Mouse (Mus musculus) limb, embryonic 15.5 days (tissue): Measurements from ENCODE around the gene Hist1h2ab. TPM values are rescaled to one million over a fixed set of nuclear protein-coding genes. Genes with fewer than 3 reads are reported as not detected.
"Not testable (repeated sequence)": the region's sequence is repeated elsewhere in the genome, so short reads cannot be mapped to it uniquely, and the experiment has no call there.

Experiments used
- ATAC-seq: fragments of 200-750 bp; cut with Nextera tagmentation; 2 replicates; pipeline ENCODE4 v1.8.0; 2017; ENCODE audit warnings: low read depth, moderate TSS enrichment; ENCODE audit not compliant: insufficient number of reproducible peaks, low FRiP score, low TSS enrichment
- H3K27ac ChIP-seq: fragments of 300-500 bp; sonication (generic); 2 replicates; pipeline ENCODE4 v1.5.1; 2015; ENCODE audit warnings: moderate library complexity, mild to moderate bottlenecking, inconsistent platforms
- H3K27me3 ChIP-seq: fragments of 300-500 bp; sonication (generic); 2 replicates; pipeline ENCODE4 v1.6.1; 2015; ENCODE audit warnings: inconsistent platforms
- H3K36me3 ChIP-seq: fragments of 300-500 bp; sonication (generic); 2 replicates; pipeline ENCODE4 v1.6.1; 2015; ENCODE audit warnings: inconsistent platforms
- H3K4me1 ChIP-seq: fragments of 300-500 bp; sonication (generic); 2 replicates; pipeline ENCODE4 v1.6.1; 2015; ENCODE audit warnings: inconsistent platforms
- H3K4me2 ChIP-seq: fragments of 300-500 bp; sonication (generic); 2 replicates; pipeline ENCODE4 v1.6.1; 2015; ENCODE audit warnings: mild to moderate bottlenecking, inconsistent platforms
- H3K4me3 ChIP-seq: fragments of 300-500 bp; sonication (generic); 2 replicates; pipeline ENCODE4 v1.5.1; 2015; ENCODE audit warnings: mild to moderate bottlenecking, inconsistent platforms
- H3K9ac ChIP-seq: fragments of 300-500 bp; sonication (generic); 2 replicates; pipeline ENCODE4 v1.6.1; 2015; ENCODE audit warnings: inconsistent platforms
- H3K9me3 ChIP-seq: fragments of 300-500 bp; sonication (generic); 2 replicates; pipeline ENCODE4 v1.6.1; 2016; ENCODE audit warnings: inconsistent platforms
- WGBS: fragments of 180-500 bp; shearing (Covaris S2); methylation state at CpG from one replicate; pipeline ENCODE4 v1.1.7; 2015; 5-methylcytosine and 5-hydroxymethylcytosine counted together
- polyA plus RNA-seq: library from polyadenylated mRNA; unstranded; fragments of >200 nt; fragmentation: Nextera tagmentation; extraction: Ambion mirVana; gene quantifications from 2 replicates; pipeline ENCODE4 v1.2.1, GENCODE M21; 2015

Hist1h2ab gene
- 23.3 and 37.2 TPM in 2 replicates for polyA plus RNA-seq

DNA sequence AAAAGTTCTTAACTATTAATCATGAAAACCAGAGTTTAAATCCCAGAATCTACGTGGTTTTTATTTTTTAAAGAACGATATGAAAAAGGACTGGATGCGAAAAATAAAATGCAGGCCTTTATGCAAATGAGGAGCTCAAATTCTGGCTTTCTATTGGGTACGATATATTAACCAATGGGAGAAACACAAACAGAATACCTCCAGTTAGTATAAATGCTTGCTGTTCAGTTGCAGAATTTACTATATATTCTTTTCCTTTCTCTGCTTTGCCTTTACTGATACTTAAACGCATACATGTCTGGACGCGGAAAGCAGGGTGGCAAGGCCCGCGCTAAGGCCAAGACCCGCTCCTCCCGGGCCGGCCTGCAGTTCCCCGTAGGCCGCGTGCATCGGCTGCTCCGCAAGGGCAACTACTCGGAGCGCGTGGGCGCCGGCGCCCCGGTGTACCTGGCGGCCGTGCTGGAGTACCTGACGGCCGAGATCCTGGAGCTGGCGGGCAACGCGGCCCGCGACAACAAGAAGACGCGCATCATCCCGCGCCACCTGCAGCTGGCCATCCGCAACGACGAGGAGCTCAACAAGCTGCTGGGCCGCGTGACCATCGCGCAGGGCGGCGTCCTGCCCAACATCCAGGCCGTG lies at the start of gene Hist1h2ab:
Hist1h2ab (plus strand) TSS at position 288 of the 639 bp plus-strand sequence.
- Histone ChIP-seq H3K27ac (peak within 1 kb of the TSS; percentile 94), H3K4me2 (peak within 1 kb of the TSS; percentile 67), H3K4me3 (peak within 1 kb of the TSS; percentile 44), H3K9ac (0 out of 2 replicates have a peak within 1 kb of the TSS, but pooled peaks have one; percentile 23)
- H3K4me1 ChIP-seq, H3K9me3 ChIP-seq, H3K36me3 ChIP-seq, H3K27me3 ChIP-seq: not testable (repeated sequence)
- WGBS, result under 1% methylated on average over 32 of the region's 47 CpGs
- 0 out of 2 replicates have a peak, but pooled peaks have one; percentile 41 for ATAC-seq

DNA sequence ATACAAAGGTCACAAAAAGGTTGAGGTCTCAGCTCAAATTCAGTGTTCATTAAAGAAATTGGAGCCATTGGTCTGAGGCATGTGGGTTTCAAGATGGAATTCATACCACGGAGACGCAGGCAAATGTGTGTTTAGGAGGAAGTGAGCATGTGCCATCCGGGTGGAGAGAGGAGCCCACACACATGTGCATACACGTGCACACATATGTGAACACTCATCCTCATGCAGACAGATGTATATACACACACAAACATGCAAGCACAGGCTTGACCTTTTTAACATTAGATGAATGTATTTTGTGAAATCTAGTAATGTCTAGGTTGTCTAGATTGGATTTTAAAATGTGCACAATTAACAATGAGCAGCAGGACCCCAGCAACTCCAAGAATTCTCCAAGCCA lies 48.7 kb upstream of the Hist1h2ab start:
- Histone ChIP-seq H3K27ac (no peak overlapping the region), H3K9ac (no peak overlapping the region), H3K4me2 (no peak overlapping the region), H3K36me3 (no peaks in the 10 kb centered on the region), H3K4me3 (no peak overlapping the region), H3K9me3 (no peaks in the 10 kb centered on the region), H3K4me1 (peaks cover 12% of the 10 kb centered on the region), H3K27me3 (no peaks in the 10 kb centered on the region)
- no peak for ATAC-seq
- 72% methylated on average over 4 of the region's 4 CpGs for WGBS

DNA sequence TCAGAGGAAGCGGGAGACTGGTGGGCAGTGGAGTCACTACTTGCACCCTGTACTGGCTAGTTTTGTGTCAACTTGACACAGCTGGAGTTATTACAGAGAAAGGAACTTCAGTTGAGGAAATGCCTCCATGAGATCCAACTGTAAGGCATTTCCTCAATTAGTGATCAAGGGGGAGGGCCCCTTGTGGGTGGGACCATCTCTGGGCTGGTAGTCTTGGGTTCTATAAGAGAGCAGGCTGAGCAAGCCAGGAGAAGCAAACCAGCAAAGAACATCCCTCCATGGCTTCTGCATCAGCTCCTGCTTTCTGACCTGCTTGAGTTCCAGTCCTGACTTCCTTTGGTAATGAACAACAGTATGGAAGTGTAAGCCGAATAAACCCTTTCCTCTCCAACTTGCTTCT lies 48.1 kb upstream of the Hist1h2ab start:
- ATAC-seq, H3K27ac ChIP-seq, H3K4me1 ChIP-seq, H3K4me2 ChIP-seq, H3K9me3 ChIP-seq, H3K4me3 ChIP-seq, H3K36me3 ChIP-seq, H3K27me3 ChIP-seq, H3K9ac ChIP-seq: not testable (repeated sequence)
- WGBS, result 81% methylated on average over 2 of the region's 2 CpGs

DNA sequence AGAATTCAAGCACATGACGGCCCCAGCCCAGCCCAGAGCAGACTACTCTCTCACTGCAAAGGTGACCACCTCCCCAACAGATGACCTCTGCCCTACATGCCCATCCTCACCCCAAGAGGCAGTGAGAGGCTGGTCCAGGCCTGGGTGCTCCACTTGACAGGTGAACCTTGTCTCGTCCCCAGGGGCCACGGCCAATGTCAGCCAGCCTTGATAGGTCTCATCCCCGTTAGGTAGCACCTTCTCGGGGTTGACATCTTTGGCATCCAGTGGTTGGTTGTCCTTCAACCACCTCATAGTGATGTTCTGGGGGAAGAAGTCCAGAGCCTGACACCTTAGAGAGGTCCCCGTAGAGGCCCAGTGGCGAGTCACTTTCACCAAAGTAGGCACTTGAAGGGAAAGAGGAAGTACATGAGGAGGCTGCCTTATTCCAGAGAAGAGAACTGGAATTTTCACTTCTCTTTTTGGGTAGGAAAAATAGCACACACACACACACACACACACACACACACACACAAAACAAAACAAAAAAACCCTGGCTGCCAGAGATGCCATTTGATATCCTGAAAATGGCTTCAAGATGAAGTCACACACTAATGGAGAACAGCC lies 45.1 kb upstream of the Hist1h2ab start:
- Histone ChIP-seq H3K4me2 (no peak overlapping the region), H3K9ac (no peak overlapping the region), H3K9me3 (no peaks in the 10 kb centered on the region), H3K27me3 (no peaks in the 10 kb centered on the region), H3K4me3 (no peak overlapping the region), H3K36me3 (no peaks in the 10 kb centered on the region), H3K27ac (no peak overlapping the region), H3K4me1 (0 out of 2 replicates have a peak, but pooled peaks cover 7% of the 10 kb centered on the region)
- ATAC-seq, result no peak
- 92% methylated on average over 7 of the region's 7 CpGs for WGBS

DNA sequence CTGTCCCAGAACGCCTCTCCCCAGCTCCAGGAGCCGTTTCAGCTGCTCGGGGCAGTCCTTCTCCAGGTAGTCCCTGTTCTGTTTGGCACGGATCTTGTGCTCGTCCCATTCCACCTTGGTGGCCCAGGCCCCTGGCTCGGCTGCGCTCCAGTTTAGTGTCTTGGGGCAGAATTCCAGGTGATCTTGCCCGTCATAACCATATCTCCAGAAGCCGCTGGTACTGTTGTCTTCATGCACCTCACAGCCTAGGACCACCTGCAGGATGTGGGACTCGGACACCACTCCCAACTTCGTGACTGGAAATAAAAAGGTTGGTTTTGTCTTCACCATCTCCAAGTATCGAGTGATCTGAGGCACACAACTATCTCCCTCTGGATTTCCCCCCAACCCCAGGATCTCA lies 44.2 kb upstream of the Hist1h2ab start:
- Histone ChIP-seq H3K4me3 (no peak overlapping the region), H3K4me1 (0 out of 2 replicates have a peak, but pooled peaks cover 7% of the 10 kb centered on the region), H3K27ac (no peak overlapping the region), H3K27me3 (no peaks in the 10 kb centered on the region), H3K9me3 (no peaks in the 10 kb centered on the region), H3K36me3 (no peaks in the 10 kb centered on the region), H3K4me2 (no peak overlapping the region), H3K9ac (no peak overlapping the region)
- no peak for ATAC-seq
- 94% methylated on average over 12 of the region's 12 CpGs for WGBS

DNA sequence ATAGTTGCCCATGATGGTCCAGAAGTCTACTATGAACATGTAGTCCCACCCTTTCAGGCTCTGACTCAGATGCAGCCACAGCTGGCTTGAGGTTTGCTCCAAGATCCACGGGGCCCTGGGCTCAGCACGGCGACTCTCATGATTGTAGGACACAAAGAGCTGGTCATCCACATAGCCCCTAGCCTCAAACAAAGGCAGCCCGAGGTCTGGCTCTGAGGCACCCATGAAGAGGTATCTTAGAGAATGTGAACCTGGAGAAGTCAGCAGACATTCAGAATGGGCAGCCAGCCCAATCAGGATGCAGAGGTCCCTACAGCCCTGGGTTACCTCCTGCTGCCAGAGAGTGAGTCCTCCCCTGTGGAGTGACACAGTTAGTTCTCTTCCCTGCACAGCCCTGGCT lies 42.9 kb upstream of the Hist1h2ab start:
- Histone ChIP-seq H3K4me2 (no peak overlapping the region), H3K27me3 (no peaks in the 10 kb centered on the region), H3K27ac (no peak overlapping the region), H3K36me3 (no peaks in the 10 kb centered on the region), H3K9ac (no peak overlapping the region), H3K9me3 (no peaks in the 10 kb centered on the region), H3K4me1 (0 out of 2 replicates have a peak, but pooled peaks cover 7% of the 10 kb centered on the region), H3K4me3 (no peak overlapping the region)
- 93% methylated on average over 4 of the region's 4 CpGs for WGBS
- no peak for ATAC-seq

DNA sequence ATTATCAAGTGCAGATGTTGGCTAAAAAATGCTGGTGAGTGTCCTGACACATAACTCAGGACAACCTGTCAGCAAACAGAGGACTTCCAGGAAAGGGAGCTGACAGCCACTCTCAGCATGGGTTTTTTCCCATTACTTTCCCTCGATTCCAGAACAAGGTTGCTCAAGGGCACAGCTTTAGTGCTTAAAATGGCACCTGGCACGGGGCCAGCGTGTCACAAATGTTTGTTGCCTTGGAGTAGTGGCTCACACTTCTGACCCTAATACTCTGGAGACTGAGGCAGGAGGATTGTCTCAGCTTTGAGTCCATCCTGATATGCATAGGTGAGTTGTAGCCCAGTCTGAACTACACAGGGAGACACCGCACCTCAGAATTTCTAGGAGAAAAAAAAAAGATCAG lies 42.3 kb upstream of the Hist1h2ab start:
- Histone ChIP-seq H3K4me3 (no peak overlapping the region), H3K4me2 (no peak overlapping the region), H3K4me1 (0 out of 2 replicates have a peak, but pooled peaks cover 7% of the 10 kb centered on the region), H3K36me3 (no peaks in the 10 kb centered on the region), H3K9ac (no peak overlapping the region), H3K27me3 (no peaks in the 10 kb centered on the region), H3K27ac (no peak overlapping the region), H3K9me3 (no peaks in the 10 kb centered on the region)
- ATAC-seq, result no peak
- 57% methylated on average over 4 of the region's 4 CpGs for WGBS

DNA sequence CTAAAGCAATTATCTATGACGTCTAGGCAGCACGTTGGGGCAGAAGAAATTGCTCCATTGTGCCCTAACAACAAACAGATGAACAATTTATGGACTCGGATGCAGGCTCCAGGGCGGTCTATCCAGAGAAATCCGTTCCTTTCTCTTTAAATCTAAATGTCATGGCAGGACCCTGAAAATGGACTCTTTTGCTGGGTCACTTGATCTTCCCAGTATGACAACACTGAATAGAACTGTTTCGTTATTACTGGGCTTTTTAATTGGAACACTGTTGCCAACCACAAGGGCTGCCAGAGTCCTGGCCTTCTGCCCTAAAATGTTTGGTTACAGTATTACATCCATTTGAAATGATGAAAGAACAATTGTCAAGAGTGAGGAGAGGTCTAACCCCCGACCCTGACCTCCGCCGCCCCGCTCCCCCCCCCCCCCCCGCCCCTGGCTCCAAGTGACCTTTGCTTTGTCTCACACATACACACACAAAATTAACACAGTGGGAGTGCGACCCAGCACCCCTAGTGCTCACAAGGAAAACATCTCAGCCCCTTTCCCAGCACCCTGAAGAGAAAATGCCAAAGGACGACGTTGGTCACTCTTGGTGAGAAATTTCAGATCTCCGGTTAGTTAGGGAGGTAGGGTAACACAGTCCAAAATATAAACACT lies 41.1 kb upstream of the Hist1h2ab start:
- Histone ChIP-seq H3K4me2 (peak overlapping the region; percentile 74), H3K4me1 (0 out of 2 replicates have a peak, but pooled peaks cover 7% of the 10 kb centered on the region), H3K9ac (peak overlapping the region; percentile 36; the same call in 1 of the 2 replicates), H3K36me3 (no peaks in the 10 kb centered on the region), H3K27ac (no peak overlapping the region), H3K27me3 (no peaks in the 10 kb centered on the region), H3K4me3 (peak overlapping the region; percentile 47), H3K9me3 (no peaks in the 10 kb centered on the region)
- no peak for ATAC-seq
- WGBS, result 18% methylated on average over 15 of the region's 15 CpGs

DNA sequence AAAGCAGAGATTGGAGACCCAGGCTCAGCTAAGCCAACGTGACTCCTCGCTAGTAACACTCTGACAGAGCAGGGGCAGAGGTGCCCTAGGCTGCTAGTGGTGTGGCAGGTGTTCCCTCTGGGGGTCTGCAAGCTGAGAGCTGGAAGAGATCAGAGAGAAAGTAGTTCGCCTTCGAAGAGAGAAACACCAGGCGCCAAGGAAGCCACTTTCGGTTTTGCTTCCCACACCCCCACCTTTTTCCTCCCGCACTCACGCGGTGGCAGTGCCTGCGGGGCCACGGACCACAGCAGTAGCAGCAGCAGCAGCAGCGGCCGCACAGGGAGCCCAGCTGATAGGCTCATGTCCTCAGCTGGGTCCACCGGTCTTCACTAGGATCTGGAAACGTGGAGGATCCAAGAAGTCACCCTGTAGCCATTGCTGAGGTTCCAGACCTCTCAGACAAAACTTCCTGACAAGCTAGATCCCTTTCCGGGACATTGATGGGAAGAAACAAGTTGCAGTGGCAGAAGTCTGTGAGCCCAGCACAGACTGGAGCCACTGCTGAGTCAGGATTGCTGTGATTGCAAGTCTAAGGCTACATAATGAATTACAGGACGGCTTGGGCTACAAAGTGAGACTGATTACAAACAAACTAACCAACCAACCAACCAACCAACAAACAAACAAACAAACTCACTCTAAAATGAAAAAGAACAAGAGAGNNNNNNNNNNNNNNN lies 40.4 kb upstream of the Hist1h2ab start, which contains the start of gene Hfe:
Hfe (minus strand) TSS at position 481 of the 716 bp plus-strand sequence.
- no peak within 1 kb of the TSS for H3K27ac ChIP-seq
- no peak for ATAC-seq
- 2% methylated on average over 17 of the region's 17 CpGs for WGBS

DNA sequence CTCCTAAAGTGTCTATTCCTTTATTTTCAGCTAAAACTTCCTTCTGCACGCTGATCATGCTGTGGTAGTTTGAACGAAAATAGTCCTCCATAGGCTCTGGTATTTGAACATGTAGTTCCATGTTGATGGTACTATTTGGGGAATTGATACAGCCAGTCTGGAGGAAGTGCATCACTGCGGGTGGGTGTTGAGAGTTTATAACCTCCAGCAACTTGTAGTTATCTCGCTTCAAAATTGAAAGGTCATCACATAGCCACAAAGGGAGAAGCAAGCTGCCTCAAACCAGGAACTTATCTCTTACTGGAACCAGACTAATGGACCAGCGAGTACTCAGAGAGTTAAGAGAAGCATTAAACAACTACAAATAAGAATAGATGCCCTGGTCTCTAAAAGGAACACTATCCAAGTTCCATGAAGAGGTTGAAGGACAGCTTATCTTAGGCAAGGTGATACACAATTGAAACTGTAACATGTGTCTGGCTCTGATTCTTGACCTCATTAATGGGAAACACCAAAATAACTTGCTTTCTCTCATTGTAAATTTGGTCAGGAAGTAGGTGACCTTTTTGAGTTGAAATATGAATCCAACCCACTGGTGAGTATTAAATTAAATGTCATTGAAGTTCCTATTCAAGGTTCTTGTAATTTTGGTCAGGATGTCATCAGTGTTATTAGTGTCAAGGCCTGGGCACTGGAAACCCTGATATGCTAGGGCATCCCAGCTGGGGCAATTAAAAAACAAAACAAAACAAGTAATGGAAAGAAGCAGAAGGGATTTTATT lies 34.5 kb upstream of the Hist1h2ab start:
- no peak for ATAC-seq
- no peaks in the 10 kb centered on the region for H3K36me3 ChIP-seq
- H3K9ac ChIP-seq, result no peak overlapping the region
- H3K9me3 ChIP-seq, result no peaks in the 10 kb centered on the region
- H3K4me3 ChIP-seq, result no peak overlapping the region
- H3K27me3 ChIP-seq, result no peaks in the 10 kb centered on the region
- no peak overlapping the region for H3K4me2 ChIP-seq
- no peak overlapping the region for H3K27ac ChIP-seq
- no peaks in the 10 kb centered on the region for H3K4me1 ChIP-seq
- 88% methylated on average over 5 of the region's 5 CpGs for WGBS

More for the DNA sequence above, 40.4 kb upstream of the Hist1h2ab start, which contains the start of gene Hfe:
- Histone ChIP-seq H3K9ac (peak within 1 kb of the TSS; percentile 36; the same call in 1 of the 2 replicates), H3K9me3 (no peaks in the 10 kb centered on the region), H3K27me3 (no peaks in the 10 kb centered on the region), H3K4me1 (0 out of 2 replicates have a peak, but pooled peaks cover 7% of the 10 kb centered on the region), H3K4me3 (peak within 1 kb of the TSS; percentile 47), H3K36me3 (no peaks in the 10 kb centered on the region), H3K4me2 (peak within 1 kb of the TSS; percentile 74)

DNA sequence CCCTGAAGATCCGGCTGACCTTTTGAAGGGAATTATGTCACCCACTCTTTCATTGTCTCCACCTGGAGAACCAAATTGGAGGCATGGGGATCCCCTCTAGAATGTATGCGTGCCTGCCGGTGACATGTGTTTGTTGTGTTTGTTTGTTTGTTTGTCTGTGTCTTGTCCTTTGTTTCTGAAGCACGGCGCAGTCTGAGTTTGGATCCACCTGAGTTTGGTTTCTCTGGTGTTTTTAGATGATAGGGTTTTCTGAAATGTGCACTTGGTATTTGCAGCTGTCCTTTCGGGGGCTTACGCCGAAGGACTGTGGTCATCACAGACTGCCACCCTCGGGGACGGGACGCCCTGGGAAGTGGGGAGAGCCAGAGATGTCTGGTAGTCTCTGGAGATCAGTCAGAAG lies 33.8 kb upstream of the Hist1h2ab start:
- H3K27ac ChIP-seq, result no peak overlapping the region

More for the DNA sequence above, 33.8 kb upstream of the Hist1h2ab start:
- no peak for ATAC-seq
- WGBS, result 52% methylated on average over 11 of the region's 11 CpGs
- H3K36me3 ChIP-seq, result no peaks in the 10 kb centered on the region
- no peaks in the 10 kb centered on the region for H3K27me3 ChIP-seq
- no peak overlapping the region for H3K9ac ChIP-seq
- H3K4me3 ChIP-seq, result no peak overlapping the region
- no peaks in the 10 kb centered on the region for H3K4me1 ChIP-seq
- no peaks in the 10 kb centered on the region for H3K9me3 ChIP-seq
- H3K4me2 ChIP-seq, result no peak overlapping the region
